Mouse (Mus musculus) spleen, postnatal 10 days (tissue): Measurements from ENCODE around the gene Rnf41.

Experiments used
- DNase-seq, 2 experiments: peaks; one replicate each; pipeline ENCODE4 v3.0.0; 2021 to 2022; ENCODE audit warnings: low spot score in 2 of 2

Gene Rnf41

GRCm38 (mm10) chr10:128411211-128412054 is at the start of gene Rnf41, which contains the start of gene Nabp2:
TSS of gene Rnf41 (plus strand) at chr10:128411657.
TSS of gene Nabp2 (minus strand) at chr10:128411492.
- DNase-seq, result peak; percentile 97

- no peak for DNase-seq
Observed at GRCm38 (mm10) chr10:128361836-128362235, 49.6 kb upstream of the Rnf41 start.

DNA sequence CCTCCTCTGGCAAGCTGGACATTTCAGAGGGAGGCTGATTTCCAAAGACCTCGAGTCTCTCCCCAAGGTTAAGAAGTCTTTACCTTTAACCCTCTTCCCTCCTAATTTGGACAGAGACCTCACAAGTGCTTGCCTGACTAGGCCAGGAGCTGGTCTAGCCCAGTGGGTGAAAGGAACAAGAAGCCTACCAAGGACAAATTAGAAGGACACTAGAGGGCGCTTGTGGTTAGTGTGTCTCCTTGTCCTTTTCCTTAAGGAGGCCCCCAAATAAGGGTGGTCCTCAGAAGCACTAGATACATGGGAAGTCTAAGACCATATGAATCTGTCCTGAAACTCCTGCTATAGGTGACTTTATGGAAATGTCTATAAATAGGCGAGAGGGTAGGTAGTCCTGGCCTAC is 48.9 kb upstream of the Rnf41 start:
- DNase-seq, result no peak

DNA sequence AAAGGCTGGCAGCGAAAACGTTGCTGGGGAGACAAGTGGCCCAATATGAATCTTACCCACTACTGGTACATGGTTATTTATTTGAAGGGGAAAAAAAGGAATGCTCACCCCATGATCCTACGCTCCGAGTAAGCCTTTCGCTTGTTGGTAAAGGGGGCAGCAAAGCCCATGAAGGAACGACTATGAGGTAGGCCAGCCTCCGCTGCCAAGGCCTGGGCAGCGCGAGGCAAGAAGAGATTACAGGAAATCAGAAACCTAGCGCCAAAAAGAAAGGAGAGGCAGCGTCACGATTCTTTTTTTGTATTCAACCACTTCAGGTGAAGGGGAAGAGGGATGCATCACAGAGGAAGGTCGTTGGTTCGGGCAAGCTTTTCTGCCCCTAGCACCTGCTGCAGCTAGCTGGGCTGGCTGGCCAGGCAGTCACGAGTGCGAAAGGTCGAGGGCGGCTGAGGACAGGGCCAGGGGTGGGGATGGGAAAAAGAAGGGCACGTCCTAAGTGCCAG is 43.5 kb upstream of the Rnf41 start:
- no peak for DNase-seq

- peak; percentile 86 to 89 for DNase-seq
Observed at GRCm38 (mm10) chr10:128368402-128369217, 42.8 kb upstream of the Rnf41 start, which contains the start of gene Coq10a. TSS of gene Coq10a (minus strand) at chr10:128368997.

- no peak for DNase-seq
Observed at GRCm38 (mm10) chr10:128369218-128369543, 42.3 kb upstream of the Rnf41 start.

- no peak for DNase-seq
Observed at GRCm38 (mm10) chr10:128369599-128369998, 41.9 kb upstream of the Rnf41 start.

DNA sequence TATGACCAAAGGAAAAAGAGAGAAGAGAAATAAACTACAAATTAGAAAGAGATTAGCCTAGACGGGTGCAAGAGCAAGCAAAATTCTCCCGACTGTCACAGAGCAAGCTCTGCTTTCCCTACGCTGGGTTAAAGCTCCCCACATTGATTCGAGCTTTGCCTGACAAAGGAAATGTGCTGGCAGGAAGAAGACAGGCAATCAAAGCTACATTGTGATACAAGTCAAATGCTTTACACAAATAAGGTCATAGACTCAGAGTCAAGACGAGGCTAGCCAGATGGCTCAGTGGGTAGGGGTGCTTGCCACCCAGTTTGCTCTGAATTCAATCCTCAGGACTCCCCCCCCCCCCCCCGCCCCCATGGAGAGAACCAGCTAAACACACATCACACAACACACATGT is 41.4 kb upstream of the Rnf41 start:
- DNase-seq, result no peak

GRCm38 (mm10) chr10:128370601-128371000 is 40.9 kb upstream of the Rnf41 start:
- no peak for DNase-seq

GRCm38 (mm10) chr10:128372142-128372541 is 39.3 kb upstream of the Rnf41 start:
- DNase-seq, result no peak

DNA sequence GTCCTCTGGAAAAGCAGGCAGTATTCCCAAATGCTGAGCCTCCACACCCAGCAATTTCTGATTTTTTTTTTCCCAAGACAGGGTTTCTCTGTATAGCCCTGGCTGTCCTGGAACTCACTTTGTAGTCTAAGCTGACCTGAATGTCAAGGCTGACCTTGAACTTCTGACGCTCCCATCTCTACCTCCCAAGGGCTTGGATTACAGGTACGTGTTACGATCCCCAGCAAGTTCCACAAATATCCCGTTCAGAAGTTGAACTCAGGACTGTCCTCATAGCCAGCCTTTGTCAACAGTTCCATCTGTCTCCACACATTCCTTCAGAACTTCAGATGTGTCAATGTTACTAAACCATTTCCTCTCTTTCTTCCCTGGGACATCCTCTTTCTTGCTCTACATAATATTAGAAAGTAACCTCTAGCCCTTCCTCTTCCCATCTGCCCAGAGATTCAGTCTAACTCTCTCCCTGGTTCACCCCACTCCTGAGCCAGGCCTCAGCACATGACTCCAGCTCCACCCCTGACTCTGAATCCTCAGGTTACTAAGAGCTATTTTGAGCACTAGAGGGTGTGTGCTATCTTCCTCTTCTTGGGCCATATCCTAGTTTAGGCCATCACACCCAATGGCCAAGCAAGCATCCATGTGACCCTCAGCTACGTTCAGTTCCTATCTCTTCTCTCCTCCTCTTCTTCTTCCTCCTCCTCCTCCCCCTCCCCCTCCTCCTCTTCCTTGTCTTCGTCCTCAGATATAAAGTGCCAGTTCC is 38.3 kb upstream of the Rnf41 start:
- no peak for DNase-seq

- DNase-seq, result no peak
Observed at GRCm38 (mm10) chr10:128374393-128374792, 37.1 kb upstream of the Rnf41 start.

DNA sequence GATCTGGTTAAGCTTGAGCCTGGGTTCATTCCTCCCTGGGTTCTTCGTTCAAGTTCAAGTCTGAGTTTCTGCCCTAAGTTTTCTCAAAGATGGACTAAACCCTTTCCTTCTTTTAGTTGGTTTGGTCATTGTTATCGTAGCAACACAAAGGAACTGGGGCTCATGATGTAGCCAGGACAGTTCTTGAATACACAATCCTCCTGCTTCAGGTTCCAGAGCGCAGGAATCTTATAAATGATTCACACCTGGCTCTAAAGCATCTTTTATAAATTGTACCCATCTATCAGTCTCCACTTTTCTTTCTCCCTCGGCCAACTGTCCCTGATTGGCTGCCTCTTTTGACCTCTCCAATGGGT is 35.4 kb upstream of the Rnf41 start:
- DNase-seq, result no peak

GRCm38 (mm10) chr10:128376455-128377211 is 34.8 kb upstream of the Rnf41 start, which contains the start of gene Ankrd52:
TSS of gene Ankrd52 (plus strand) at chr10:128377115.
- DNase-seq, result peak; percentile 91 to 93

DNA sequence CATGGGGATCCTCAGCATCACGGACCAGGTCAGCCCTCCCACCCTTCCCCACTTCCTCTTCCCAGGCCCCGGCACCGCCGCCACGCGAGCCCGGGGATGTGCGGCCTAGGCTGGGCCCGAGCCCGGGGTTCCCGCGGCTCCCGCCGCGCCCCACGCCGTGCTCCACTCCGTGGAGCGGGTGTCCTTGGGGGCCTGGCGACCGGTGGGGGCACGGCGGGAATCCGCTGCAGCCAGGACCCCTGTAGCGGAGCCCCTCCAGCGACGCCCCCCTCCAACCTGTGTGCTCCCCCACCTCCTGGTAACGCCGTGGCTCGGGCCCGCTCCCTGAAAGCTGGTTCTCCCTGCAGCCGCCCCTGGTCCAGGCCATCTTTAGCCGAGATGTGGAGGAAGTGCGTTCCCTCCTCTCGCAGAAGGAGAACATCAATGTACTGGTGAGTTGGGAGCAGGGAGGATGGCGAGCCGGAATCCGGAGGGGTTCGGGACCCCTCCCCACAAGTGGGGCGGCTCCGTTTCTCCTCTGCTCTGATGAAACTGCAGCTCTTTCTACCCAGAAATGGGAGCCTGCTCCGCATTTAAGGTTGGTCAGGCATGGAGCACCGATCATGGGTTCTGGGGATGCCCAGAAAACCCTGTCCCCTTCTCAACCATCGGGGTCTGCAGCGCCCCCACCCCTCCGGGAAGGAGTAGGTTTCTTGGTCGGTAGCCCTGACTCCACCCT is 34.1 kb upstream of the Rnf41 start:
- DNase-seq, result peak in 1 of 2 experiments; percentile 66

- DNase-seq, result peak in 1 of 2 experiments; percentile 11
Observed at GRCm38 (mm10) chr10:128377940-128378448, 33.5 kb upstream of the Rnf41 start.

DNA sequence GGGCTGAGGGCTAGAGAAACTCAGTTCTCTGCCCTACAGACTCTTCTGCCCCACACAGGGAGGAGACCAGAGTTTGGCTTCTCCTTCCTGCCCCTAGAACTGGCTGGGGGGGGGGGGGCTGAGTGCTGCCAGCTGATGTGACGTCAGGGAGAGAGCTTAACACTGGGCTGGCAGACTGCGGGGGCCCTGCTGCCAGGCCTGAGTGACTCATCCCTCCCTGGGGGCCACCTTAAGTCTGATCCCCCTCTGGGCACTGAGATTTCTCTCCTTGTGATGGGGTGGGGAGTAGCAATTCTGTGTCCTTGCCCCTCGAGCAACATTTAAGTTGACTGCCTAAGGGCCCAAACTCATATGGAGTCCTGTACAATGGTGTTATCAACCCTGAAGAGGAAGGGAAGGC is 33.0 kb upstream of the Rnf41 start:
- no peak for DNase-seq

DNA sequence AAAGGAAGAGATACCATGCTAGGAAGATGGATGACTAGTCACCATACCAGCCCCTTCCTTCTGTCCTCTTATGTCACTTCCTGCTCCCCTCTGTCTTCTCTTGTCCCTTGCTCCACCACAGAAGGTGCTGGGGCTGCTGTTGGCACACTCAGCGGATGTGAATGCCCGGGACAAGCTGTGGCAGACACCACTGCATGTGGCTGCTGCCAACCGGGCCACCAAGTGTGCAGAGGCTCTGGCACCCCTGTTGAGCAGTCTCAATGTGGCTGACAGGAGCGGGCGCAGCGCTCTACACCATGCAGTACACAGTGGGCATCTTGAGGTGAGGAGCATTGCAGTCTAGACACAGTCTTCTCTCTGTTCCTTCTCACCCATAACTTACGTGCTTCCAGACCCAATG is 32.2 kb upstream of the Rnf41 start:
- DNase-seq, result peak in 1 of 2 experiments; percentile 14

DNA sequence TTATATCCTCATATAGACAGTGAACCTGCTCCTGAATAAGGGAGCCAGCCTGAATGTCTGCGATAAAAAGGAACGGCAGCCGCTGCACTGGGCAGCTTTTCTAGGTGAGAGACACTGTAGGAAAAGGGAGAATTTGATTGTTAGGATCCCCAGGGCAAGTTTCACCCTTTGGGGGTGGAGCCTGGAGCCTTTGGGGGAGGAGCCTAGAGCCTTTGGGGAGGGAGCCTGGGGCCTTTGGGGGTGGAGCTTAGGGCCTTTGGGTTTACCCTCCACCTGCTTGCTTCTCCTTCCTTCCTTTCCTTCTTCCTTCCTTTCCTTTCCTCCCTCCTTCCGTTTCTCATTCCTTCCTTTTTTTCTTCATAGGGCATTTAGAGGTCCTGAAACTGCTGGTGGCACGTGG is 30.9 kb upstream of the Rnf41 start:
- DNase-seq, result peak in 1 of 2 experiments; percentile 58

GRCm38 (mm10) chr10:128382482-128382881 is 29.0 kb upstream of the Rnf41 start:
- DNase-seq, result no peak
